Mouse (Mus musculus): ENCODE results near the gene Nrip3.

Gene Nrip3

GRCm38 (mm10) chr7:109781470-109782203 lies at the start of gene Nrip3:
Nrip3 (minus strand) TSS chr7:109782025.
- peak; percentile 80 for DNase-seq

DNA sequence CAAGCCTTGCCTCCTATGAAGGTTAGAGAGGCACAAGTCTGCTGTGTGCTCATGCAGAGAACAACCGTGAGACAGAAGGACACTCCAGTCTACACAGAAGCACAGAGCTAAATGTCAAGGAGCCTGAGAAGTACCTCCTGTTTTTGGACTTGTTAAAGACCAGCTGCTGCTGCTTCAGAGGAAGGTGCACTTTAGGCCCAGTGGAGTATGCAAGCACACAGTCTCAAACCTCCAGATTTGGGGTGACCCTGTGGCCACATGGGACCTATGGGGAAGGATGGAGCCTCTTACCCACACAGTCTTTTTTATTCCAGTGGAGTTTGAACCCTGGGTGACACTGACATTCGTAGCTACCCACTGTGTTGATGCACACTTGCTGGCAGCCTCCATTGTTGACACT lies 49.6 kb upstream of the Nrip3 start:
- DNase-seq, result no peak

- DNase-seq, result no peak
These were observed 45.1 kb upstream of the Nrip3 start for GRCm38 (mm10) chr7:109826911-109827310.

GRCm38 (mm10) chr7:109825293-109825692 lies 43.5 kb upstream of the Nrip3 start:
- DNase-seq, result no peak

GRCm38 (mm10) chr7:109818600-109818999 lies 36.8 kb upstream of the Nrip3 start:
- no peak for DNase-seq

GRCm38 (mm10) chr7:109817954-109818353 lies 36.1 kb upstream of the Nrip3 start:
- DNase-seq, result no peak

- no peak for DNase-seq
These were observed 31.7 kb upstream of the Nrip3 start for GRCm38 (mm10) chr7:109813330-109814140.

- peak; percentile 39 for DNase-seq
These were observed 26.0 kb upstream of the Nrip3 start for GRCm38 (mm10) chr7:109807616-109808485.

DNA sequence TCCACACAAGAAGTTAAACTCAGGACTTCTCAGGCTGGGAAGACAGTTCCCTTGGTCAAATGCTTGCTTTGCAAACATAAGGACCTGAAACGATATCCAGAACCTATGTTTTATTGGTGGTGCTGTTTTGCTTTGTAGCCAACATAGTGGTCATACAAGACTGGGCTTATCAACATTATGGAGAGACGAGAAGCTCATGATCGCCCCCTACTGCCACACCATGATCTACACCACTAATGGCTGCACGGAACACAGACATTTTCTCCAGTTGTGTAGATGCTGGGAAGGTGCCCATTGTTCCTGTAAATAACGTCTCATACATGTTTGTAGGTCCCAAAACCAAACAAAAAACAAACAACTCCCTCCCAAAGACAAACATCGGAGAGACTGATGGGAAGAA lies 23.0 kb upstream of the Nrip3 start:
- peak; percentile 46 for DNase-seq

GRCm38 (mm10) chr7:109804355-109804754 lies 22.5 kb upstream of the Nrip3 start:
- peak; percentile 76 for DNase-seq

DNA sequence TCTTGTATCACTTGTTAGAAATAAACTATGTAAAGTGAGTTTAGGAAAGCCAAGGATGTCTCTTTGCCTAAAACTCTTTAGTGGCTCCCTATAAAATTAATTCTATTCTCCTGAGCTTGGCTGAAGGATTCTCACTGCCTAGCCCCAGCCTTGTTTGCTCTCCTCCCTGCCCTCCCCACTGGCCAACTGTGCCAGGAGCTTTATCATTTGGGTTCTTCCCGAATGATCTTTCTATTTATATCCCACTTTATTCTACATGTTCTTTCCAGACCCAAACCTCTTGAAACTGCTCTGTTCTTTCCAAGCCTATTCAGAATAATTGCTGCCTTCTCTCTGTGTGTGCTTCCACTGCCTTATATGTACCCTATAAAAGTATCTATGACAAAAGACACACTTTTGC lies 21.7 kb upstream of the Nrip3 start:
- DNase-seq, result no peak

DNA sequence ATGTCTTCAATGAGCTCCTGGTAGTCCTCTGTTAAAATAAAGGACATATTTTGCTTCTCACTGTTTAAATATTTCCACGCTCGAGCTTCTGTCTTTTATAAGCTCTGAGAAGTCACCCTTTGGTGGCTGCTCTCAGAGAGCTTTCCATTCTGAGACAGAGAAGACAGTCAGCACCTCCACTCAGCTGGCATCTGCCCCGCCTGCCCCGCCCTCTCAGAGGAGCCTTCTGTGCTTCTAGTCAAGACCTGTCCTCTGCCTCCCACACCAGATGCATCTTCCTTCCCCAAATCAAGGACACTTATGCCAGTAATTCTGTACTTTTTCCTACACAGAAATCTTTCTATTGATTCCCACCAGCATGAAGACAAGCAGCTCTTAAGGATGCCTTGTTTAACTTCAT lies 18.8 kb upstream of the Nrip3 start:
- no peak for DNase-seq

DNA sequence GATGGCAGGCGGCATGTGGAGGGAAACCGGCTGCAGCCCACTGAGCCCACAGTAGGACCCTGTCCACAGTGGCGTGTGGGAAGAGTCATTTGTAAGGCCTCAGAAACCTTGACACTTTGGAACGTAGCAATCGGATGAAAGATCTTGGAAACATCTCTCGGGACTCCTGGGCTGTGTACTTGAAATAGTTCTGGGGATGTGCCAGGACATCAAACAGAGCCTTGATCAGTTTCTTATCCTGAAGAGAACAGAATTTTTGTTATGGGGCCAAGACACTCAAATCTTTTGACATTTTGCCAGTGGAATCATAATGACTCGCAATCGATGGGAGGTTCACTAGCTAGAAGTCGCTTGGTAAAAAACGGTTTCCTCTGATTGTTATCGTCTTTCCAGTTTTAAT lies 17.3 kb upstream of the Nrip3 start:
- DNase-seq, result no peak

DNA sequence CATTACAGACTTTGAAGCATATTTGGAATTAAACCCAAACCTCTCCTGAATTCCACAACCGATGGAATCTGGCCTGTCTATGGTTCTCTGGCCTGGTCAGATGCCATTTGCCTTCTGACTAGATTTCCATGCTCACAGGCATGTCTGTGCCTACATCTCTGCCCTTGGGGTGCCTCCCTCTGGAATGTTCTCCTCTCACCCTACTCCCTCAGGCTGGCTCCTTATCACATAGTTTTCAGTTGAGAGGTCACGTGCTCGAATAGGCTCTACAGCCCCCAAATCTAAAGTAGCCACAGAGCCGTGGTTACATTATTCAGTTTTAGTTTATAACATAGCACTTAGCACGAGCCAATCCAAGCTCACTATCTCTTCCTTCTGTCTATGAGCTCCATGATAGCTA lies 13.7 kb upstream of the Nrip3 start:
- DNase-seq, result no peak

DNA sequence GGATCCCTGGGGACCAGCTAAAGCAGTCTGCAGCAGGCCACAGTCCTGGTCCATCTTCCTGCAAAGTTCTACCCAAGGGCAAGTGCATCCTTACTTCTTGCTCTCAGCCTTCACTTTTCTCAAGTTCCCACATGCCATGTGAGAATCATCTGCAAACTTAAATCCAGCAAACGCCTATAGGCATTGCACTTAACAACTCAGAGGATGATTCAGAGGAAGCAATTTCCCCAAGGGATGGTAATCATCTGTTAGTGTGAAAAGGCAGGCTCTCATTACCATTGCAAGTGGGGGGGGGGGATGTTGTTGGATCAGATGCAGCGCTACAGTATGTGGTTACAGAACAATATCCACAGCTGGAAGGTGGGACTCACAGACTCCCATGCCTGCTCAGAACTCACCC lies 12.7 kb upstream of the Nrip3 start:
- no peak for DNase-seq

GRCm38 (mm10) chr7:109792759-109793158 lies 10.9 kb upstream of the Nrip3 start:
- DNase-seq, result peak; percentile 74

- no peak for DNase-seq
These were observed 9.0 kb upstream of the Nrip3 start for GRCm38 (mm10) chr7:109790818-109791217.

GRCm38 (mm10) chr7:109787860-109788259 lies 6.0 kb upstream of the Nrip3 start:
- no peak for DNase-seq

GRCm38 (mm10) chr7:109783281-109783680 lies 1.5 kb upstream of the Nrip3 start:
- DNase-seq, result no peak

DNA sequence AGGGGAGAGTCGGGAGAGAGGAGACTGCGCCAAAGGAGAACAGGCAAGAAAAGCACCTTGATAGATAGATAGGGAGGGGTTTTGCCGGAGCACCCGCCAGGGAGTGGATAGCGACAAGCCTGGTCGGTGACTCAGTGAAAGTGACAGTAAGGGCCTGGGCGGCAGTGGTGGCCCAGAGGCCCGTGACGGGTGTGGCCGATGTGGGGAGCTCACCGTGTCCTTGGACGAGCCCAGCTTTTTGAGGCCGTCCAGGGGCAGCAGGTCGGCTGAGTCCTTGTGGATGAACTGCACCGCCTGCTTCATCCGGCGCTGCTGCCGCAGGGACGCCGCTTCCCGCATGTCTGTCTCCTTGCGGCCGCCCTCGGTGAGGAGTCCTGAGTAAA lies 747 bp downstream of the Nrip3 start:
- no peak for DNase-seq

GRCm38 (mm10) chr7:109772251-109772650 lies 9.6 kb downstream of the Nrip3 start:
- no peak for DNase-seq

DNA sequence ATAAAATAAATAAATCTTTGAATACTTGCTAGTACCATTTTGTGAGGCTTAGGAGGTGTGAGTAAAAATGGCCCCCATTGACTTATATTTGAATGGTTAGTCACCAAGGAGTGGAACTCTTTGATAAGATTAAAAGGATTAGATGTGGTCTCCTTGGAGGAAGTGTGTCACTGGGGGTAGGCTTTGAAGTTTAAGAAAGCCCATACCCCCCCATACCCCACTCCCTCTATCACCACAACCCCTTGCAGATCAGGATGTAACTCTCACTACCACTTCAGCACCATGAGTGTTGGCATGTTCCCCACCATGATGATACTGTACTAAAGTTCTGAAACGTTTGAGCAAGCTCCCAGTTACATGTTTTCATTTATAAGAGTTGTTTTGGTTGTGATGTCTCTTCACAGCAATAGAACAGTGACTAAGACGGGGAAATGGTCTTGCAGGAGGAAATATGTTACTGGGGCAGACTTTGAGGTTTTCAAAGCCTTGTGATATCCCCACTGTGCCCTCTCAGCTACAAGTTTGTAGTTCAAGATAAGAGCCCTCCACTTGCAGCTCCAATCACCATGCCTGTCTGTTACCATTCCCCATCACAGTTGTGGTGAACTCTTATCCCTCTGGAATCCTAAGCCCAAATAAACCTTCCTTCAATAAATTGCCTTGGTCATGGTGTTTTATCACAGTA lies 13.0 kb downstream of the Nrip3 start:
- DNase-seq, result no peak
